Mouse (Mus musculus) adrenal gland, postnatal 25 days (tissue): ENCODE data around the gene Osbpl6. TPM values are rescaled to one million over a fixed set of nuclear protein-coding genes. Genes with fewer than 3 reads are reported as not detected.

Source experiments
- DNase-seq: peaks from one replicate; pipeline ENCODE4 v3.0.0; 2021; ENCODE audit warnings: mixed read lengths
- microRNA-seq, 2 experiments: library from miRNA; unstranded; fragments of <30 nt; microRNA quantifications; one replicate each; pipeline ENCODE4 v1.2.0; 2021
- total RNA-seq: library from RNA; stranded (reverse); gene quantifications from 2 replicates; pipeline ENCODE4 v1.2.3, GENCODE M21; 2021

The Osbpl6 gene
- total RNA-seq, 1 experiment from 2014 or later, result 23.9 TPM

DNA sequence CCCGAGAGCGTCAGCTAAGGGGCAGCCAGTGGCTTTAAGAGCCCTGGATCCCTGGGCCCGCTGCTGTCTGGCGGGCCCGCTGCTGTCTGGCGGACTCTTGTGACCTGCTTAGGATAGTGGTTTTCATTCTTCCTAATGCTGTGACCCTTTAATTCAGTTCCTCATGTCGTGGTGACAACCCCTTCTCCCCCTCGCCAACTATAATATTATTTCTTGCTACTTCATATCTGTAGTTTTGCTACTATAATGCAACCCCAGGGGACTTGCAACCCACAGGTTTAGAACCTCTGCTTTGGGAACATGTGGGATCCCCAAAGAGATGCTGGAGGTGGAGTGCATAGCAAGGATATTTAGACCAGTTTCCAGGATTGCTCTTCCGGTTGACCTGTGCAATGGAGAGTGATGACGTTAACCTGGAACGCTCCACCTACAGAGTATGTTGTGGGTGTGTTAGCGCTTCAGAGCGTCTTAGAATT is 242.4 kb downstream of the Osbpl6 start:
- DNase-seq, result peak; percentile 15

Small RNA genes lying within 50 kb of the gene (microRNA-seq; reads per million reads assigned to microRNA genes)
- gene Gm23164, result 0 reads per million in 2 experiments

Other genes starting within 250 kb of the Osbpl6 start
- 0.30 TPM in 1 of 2 replicates, not detected in the other for gene Pde11a, start 67.7 kb upstream of the Osbpl6 start, total RNA-seq
- not detected in 2 replicates for gene Cyct, start 46.1 kb upstream of the Osbpl6 start, total RNA-seq
- gene Rbm45, start 36.5 kb upstream of the Osbpl6 start, total RNA-seq, result 49.2 and 61.7 TPM in 2 replicates
- gene Prkra, start 241.5 kb downstream of the Osbpl6 start, total RNA-seq, result 24.8 and 39.6 TPM in 2 replicates
- gene Pjvk, start 242.0 kb downstream of the Osbpl6 start, total RNA-seq, result not detected in 2 replicates